Mouse (Mus musculus) megakaryocyte, embryonic 14.5 days (primary cell): Measurements from ENCODE around the gene Ap2a2.

Source experiments
- FLI1 ChIP-seq: IDR thresholded peaks from 2 replicates; pipeline ENCODE4 v1.6.1; 2012; ENCODE audit warnings: low read length, inconsistent platforms, mixed read lengths
- GATA1 ChIP-seq: IDR thresholded peaks from 3 replicates; pipeline ENCODE4 v1.6.1; 2012; ENCODE audit warnings: mixed read lengths, low read length, inconsistent platforms, borderline replicate concordance

DNA sequence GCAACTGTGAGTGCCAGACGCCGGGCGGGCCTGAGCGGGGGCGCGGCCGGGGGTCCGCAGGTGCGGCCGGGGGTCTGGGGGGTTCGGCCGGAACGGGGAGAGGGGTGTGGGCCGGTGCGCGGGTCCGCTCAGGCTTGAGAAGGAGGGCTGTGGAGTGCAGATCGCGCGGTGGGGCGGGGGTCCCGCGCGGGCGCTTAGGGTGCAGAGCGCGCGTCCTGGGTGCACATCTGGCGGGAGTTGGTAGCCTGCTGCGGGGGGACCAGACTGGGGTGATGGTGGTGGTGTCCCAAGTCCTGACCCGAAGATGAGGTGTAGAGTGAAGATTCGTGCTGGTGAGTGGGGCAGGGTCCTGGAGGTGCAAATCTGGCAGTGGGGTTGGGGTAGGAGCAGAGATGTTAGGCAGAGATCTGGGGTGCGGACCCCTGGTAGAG lies 463 bp downstream of the Ap2a2 start:
- TF ChIP-seq GATA1 (no peak), FLI1 (no peak)
